Mouse (Mus musculus): ENCODE measurements at regions not wholly inside any gene's neighbourhood (a gene's known extent, or its start where the extent isn't known, plus 50 kb on each side); places are given as distances from the start of the nearest gene placed in this dataset.

GRCm38 (mm10) chr11:45219239-45219638 lies 602.1 kb downstream of the Ebf1 start:
- WGBS, result 73% methylated on average over 4 of the region's 4 CpGs
- no peaks in the 10 kb centered on the region for H3K36me3 ChIP-seq

GRCm38 (mm10) chr11:45222021-45222420 lies 604.9 kb downstream of the Ebf1 start:
- 70% methylated on average over 3 of the region's 3 CpGs for WGBS
- Histone ChIP-seq H3K4me1 (no peaks in the 10 kb centered on the region), H3K27me3 (no peaks in the 10 kb centered on the region)

More at GRCm38 (mm10) chr11:45219239-45219638, 602.1 kb downstream of the Ebf1 start:
- H3K27me3 ChIP-seq, result no peaks in the 10 kb centered on the region
- H3K27ac ChIP-seq, result no peak overlapping the region
- H3K4me2 ChIP-seq, result no peak overlapping the region
- no peaks in the 10 kb centered on the region for H3K4me1 ChIP-seq
- no peak overlapping the region for H3K4me3 ChIP-seq
- ATAC-seq (ENCODE audit: borderline replicate concordance, extremely low read depth, low FRiP score, low TSS enrichment), result no peak
- H3K9me3 ChIP-seq, result no peaks in the 10 kb centered on the region
- no peak overlapping the region for H3K9ac ChIP-seq

DNA sequence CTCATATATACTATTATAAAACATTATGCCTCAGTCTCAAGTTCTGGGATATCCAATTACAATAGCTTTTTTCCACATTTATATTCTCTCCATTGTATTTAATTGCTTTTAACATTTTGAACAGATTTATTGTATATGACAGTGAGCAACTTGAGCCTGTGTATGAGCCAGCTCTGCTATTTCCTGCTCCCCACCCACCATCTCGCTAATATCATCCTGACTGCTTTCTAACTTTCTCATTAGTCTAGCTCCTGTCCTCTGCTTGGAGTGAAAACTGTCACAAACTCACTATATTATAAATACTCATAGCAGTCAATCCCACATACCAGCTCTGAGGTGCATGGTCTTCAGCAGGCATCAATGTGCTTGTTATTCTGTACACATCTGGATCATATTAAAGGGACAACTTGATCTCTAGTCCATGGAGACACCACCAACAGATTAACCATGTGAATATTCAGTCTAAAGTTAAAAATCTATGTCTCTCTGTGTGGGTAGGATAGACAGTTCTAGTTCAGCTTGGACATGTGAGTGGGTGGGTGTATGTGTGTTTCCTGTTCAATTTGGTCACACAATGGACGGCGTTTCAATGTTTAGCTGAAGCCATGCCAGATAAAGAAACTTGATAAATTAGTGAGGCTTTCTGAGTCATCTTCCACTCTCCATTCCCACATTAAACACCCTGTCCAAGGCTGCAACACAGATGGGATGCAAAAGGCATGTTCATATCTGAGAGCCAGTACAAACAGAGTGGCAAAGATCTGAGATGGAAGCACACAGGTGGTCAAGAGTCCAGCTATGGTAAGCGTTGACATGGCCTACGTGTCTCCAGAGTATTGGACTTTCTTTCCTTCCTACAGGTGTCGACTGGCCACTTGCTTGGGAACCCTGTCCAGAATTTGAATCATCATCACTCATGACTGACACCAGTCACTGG lies 616.1 kb upstream of the Clint1 start:
- 0 out of 2 replicates have a peak, but pooled peaks have one; percentile 27 for ATAC-seq (ENCODE audit: borderline replicate concordance, extremely low read depth, low FRiP score, low TSS enrichment)
- WGBS, result 57% methylated on average over 6 of the region's 6 CpGs
- no peak overlapping the region for H3K4me2 ChIP-seq

More at GRCm38 (mm10) chr11:45222021-45222420, 604.9 kb downstream of the Ebf1 start:
- Histone ChIP-seq H3K9ac (no peak overlapping the region), H3K4me2 (no peak overlapping the region), H3K27ac (no peak overlapping the region), H3K9me3 (no peaks in the 10 kb centered on the region), H3K36me3 (no peaks in the 10 kb centered on the region), H3K4me3 (no peak overlapping the region)
- no peak for ATAC-seq (ENCODE audit: borderline replicate concordance, extremely low read depth, low FRiP score, low TSS enrichment)

DNA sequence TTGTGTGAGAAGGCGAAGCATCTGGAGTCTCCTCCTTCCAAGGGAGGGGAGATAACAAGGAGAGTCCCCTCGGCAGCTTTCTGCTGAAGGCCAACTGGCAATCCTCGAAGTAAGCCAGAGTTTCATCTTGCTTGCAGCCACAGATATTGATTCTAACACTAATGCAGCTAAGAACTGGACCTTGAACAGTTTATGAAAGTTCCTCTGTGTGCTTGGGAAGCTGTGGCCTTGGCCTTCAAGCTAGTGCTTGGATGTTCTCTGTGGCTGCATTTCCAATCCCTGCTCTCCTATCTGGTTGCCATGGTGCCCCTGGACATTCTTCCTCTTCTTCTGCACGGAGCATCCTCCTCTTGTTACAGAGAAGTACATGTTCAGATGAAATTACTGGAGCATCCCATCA lies 614.8 kb upstream of the Clint1 start:
- no peak overlapping the region for H3K27ac ChIP-seq
- ATAC-seq (ENCODE audit: borderline replicate concordance, extremely low read depth, low FRiP score, low TSS enrichment), result no peak
- no peak overlapping the region for H3K4me3 ChIP-seq
- no peaks in the 10 kb centered on the region for H3K27me3 ChIP-seq
- H3K4me1 ChIP-seq, result peaks cover 6% of the 10 kb centered on the region; the same call in 1 of the 2 replicates
- no peak overlapping the region for H3K4me2 ChIP-seq
- WGBS, result 48% methylated on average over 4 of the region's 4 CpGs
- no peaks in the 10 kb centered on the region for H3K36me3 ChIP-seq
- H3K9ac ChIP-seq, result no peak overlapping the region
- no peaks in the 10 kb centered on the region for H3K9me3 ChIP-seq

More for the DNA sequence above, 616.1 kb upstream of the Clint1 start:
- Histone ChIP-seq H3K36me3 (no peaks in the 10 kb centered on the region), H3K4me1 (peaks cover 6% of the 10 kb centered on the region; the same call in 1 of the 2 replicates), H3K9me3 (no peaks in the 10 kb centered on the region), H3K27me3 (no peaks in the 10 kb centered on the region), H3K4me3 (no peak overlapping the region), H3K27ac (peak overlapping the region; percentile 9; the same call in 1 of the 2 replicates), H3K9ac (no peak overlapping the region)

DNA sequence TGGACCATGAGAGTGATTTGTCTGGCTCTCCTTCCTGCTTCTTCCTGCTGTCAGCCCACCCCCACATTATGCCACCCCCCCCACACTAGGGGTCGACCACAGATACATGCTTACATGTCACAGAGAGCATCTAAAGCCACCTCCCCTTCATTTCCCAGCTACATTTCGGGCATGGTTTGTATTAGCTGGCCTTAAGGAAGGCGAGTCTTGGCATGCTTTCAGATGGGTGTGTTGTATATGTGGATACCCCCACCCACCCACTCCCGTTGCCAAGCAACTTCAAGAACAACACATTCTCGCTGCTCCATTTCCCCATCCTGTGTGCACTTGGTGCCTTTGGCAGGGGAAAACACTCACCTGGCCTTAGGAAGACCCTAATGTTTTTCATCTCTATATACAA lies 612.8 kb upstream of the Clint1 start:
- H3K4me3 ChIP-seq, result no peak overlapping the region
- no peak for ATAC-seq (ENCODE audit: borderline replicate concordance, extremely low read depth, low FRiP score, low TSS enrichment)

DNA sequence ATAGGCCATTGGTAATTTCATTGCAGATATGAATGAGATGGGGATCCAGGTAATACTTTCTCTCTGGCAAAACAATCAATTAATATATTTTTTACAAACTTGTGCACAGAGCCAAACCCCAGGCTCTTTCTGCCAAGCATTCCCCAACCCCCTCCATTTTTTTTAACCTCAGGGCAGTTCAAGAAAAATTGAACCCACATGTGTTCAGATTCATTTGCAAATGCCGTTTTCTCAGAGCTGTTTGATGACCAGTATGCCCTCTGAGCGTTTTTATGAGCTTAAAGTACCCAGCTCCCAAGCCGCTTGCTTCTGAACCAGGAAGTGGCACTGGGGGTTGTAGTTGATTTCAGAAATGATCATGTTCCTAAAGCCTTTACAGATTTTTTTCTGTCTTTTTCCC lies 611.4 kb upstream of the Clint1 start:
- Histone ChIP-seq H3K27ac (no peak overlapping the region), H3K4me1 (peaks cover 6% of the 10 kb centered on the region; the same call in 1 of the 2 replicates), H3K36me3 (no peaks in the 10 kb centered on the region), H3K9me3 (no peaks in the 10 kb centered on the region), H3K9ac (no peak overlapping the region), H3K4me3 (no peak overlapping the region), H3K27me3 (no peaks in the 10 kb centered on the region), H3K4me2 (no peak overlapping the region)
- 62% methylated on average over 3 of the region's 3 CpGs for WGBS
- no peak for ATAC-seq (ENCODE audit: borderline replicate concordance, extremely low read depth, low FRiP score, low TSS enrichment)

More for the DNA sequence above, 612.8 kb upstream of the Clint1 start:
- Histone ChIP-seq H3K36me3 (no peaks in the 10 kb centered on the region), H3K4me2 (no peak overlapping the region), H3K4me1 (peaks cover 6% of the 10 kb centered on the region; the same call in 1 of the 2 replicates), H3K9ac (no peak overlapping the region), H3K27me3 (no peaks in the 10 kb centered on the region), H3K27ac (no peak overlapping the region), H3K9me3 (no peaks in the 10 kb centered on the region)
- WGBS, result 38% methylated on average over 5 of the region's 5 CpGs

DNA sequence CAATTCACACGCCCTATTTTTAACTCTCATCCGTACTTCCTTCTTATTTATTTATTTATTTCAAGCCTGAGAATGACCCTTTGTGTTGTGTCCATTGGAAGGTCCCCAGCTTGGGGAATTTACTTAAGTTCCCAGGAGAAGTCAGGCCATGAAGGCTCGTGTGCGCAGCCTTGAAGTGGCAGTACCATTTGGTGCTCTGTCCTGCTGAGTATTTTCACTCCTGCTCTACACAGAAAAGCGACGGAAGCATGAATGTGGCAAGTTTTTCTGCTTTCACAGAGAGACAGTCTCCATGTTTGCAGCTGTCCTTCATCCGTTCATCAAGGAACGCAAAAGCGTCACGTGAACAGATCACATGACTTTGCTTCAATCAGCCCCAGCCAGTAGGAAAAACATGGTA lies 610.2 kb upstream of the Clint1 start:
- 72% methylated on average over 10 of the region's 10 CpGs for WGBS
- Histone ChIP-seq H3K9me3 (no peaks in the 10 kb centered on the region), H3K4me1 (peaks cover 6% of the 10 kb centered on the region; the same call in 1 of the 2 replicates), H3K4me2 (no peak overlapping the region), H3K9ac (no peak overlapping the region), H3K27me3 (no peaks in the 10 kb centered on the region), H3K4me3 (no peak overlapping the region), H3K27ac (no peak overlapping the region), H3K36me3 (no peaks in the 10 kb centered on the region)
- ATAC-seq (ENCODE audit: borderline replicate concordance, extremely low read depth, low FRiP score, low TSS enrichment), result no peak

- Histone ChIP-seq H3K4me3 (no peak overlapping the region), H3K36me3 (no peaks in the 10 kb centered on the region), H3K27ac (no peak overlapping the region), H3K4me2 (no peak overlapping the region), H3K9ac (no peak overlapping the region), H3K4me1 (no peaks in the 10 kb centered on the region), H3K9me3 (no peaks in the 10 kb centered on the region), H3K27me3 (no peaks in the 10 kb centered on the region)
- WGBS, result 81% methylated on average over 2 of the region's 2 CpGs
- no peak for ATAC-seq (ENCODE audit: borderline replicate concordance, extremely low read depth, low FRiP score, low TSS enrichment)
Observed at GRCm38 (mm10) chr11:45244796-45245195, 607.1 kb upstream of the Clint1 start.

DNA sequence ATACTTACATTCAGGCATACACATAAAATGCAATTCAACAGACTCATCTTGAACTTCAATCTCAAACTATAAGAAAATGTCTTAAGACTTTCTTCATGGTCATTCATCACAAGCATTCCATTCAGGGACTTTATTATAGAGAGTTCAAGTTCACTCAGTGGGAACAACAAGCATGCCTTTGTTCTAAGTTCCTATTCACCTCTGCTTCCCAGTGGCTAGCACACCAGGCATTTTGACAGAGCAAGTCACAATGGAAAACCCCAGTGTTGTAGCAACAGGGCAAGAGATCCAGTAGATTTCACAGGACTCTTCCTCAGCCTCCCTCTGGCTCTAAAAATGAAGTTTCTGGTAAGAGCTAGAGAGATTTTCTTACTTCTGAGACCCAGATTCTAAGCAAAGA lies 595.8 kb upstream of the Clint1 start:
- Histone ChIP-seq H3K4me2 (no peak overlapping the region), H3K27ac (no peak overlapping the region), H3K9ac (no peak overlapping the region), H3K9me3 (0 out of 2 replicates have a peak, but pooled peaks cover 5% of the 10 kb centered on the region), H3K4me1 (no peaks in the 10 kb centered on the region), H3K4me3 (no peak overlapping the region), H3K27me3 (no peaks in the 10 kb centered on the region), H3K36me3 (no peaks in the 10 kb centered on the region)
- ATAC-seq (ENCODE audit: borderline replicate concordance, extremely low read depth, low FRiP score, low TSS enrichment), result no peak

DNA sequence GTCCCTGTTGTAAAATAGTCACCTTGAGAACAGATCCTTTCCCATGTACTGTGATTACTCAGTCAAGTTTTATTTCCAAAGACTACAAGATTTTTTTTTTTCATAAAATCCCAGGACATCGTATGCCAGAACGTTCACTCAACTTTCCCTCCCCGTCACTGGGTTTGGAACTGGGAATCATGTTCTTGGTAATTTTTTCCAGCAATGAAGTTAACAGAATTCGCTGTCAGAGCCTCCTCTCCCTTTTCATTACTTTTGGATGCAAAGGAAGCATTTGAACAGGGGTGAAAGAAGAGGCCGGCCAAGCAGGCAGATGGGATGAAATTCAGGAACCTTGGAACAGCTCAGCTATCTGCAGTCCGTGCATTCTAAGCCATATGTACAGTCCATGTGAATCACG lies 589.7 kb upstream of the Clint1 start:
- Histone ChIP-seq H3K4me1 (peaks cover 12% of the 10 kb centered on the region; the same call in 1 of the 2 replicates), H3K4me3 (no peak overlapping the region), H3K4me2 (no peak overlapping the region), H3K9ac (no peak overlapping the region), H3K27ac (no peak overlapping the region), H3K27me3 (no peaks in the 10 kb centered on the region), H3K9me3 (no peaks in the 10 kb centered on the region), H3K36me3 (no peaks in the 10 kb centered on the region)
- WGBS, result 85% methylated on average over 7 of the region's 7 CpGs
- no peak for ATAC-seq (ENCODE audit: borderline replicate concordance, extremely low read depth, low FRiP score, low TSS enrichment)

- WGBS, result 72% methylated on average over 3 of the region's 3 CpGs
- Histone ChIP-seq H3K4me1 (peaks cover 13% of the 10 kb centered on the region; the same call in 1 of the 2 replicates), H3K27me3 (no peaks in the 10 kb centered on the region), H3K4me2 (no peak overlapping the region), H3K36me3 (no peaks in the 10 kb centered on the region), H3K9ac (no peak overlapping the region), H3K9me3 (no peaks in the 10 kb centered on the region), H3K4me3 (no peak overlapping the region), H3K27ac (no peak overlapping the region)
- no peak for ATAC-seq (ENCODE audit: borderline replicate concordance, extremely low read depth, low FRiP score, low TSS enrichment)
Observed at GRCm38 (mm10) chr11:45264001-45264400, 587.9 kb upstream of the Clint1 start.
